ENCODE assay signal across 22 mouse cellular contexts in genomic region chr16:79901467-79901866, GRCm38 (mm10).
DNase-seq lines count a peak whose midpoint lies in the region; ATAC-seq and TF ChIP-seq lines count a peak whose summit lies in the region.
"Had no signal": no experiment of that assay in that cellular context is flagged by ENCODE, and none has a peak within 500 bp of the region (broad histone marks: within the 10 kb centered on the region; RNA-seq: fewer than 3 reads in every experiment).

No protein-coding gene starts in this region.

- ATAC-seq in embryonic facial prominence, embryonic 14.5 days (ENCODE audit: low read depth) = no peak
- no peak for ATAC-seq in kidney, postnatal 0 days (replicated peaks; ENCODE audit: low FRiP score, low read depth)
- ATAC-seq: midbrain, embryonic 16.5 days had no signal

- H3K9ac ChIP-seq in embryonic facial prominence, embryonic 14.5 days (ENCODE audit: low read depth, low read length) = no peak overlapping the region
- no peak overlapping the region for H3K9ac ChIP-seq in kidney, postnatal 0 days (ENCODE audit: low read depth, low read length)
- H3K9ac ChIP-seq: embryonic facial prominence, embryonic 12.5 days; hindbrain, embryonic 12.5 days had no signal

- peak; percentile 55 for TF ChIP-seq CTCF in kidney, postnatal 0 days (IDR thresholded peaks at IDR 0.05; ENCODE audit: low read depth)

- H3K4me1 ChIP-seq in embryonic facial prominence, embryonic 14.5 days (ENCODE audit: control insufficient read depth, insufficient read depth, low read length) = no peaks in the 10 kb centered on the region
- no peaks in the 10 kb centered on the region for H3K4me1 ChIP-seq in embryonic facial prominence, embryonic 10.5 days
- no peaks in the 10 kb centered on the region for H3K4me1 ChIP-seq in kidney, postnatal 0 days (replicated peaks; ENCODE audit: insufficient read depth, low read length)
- H3K4me1 ChIP-seq: embryonic facial prominence, embryonic 12.5 days; hindbrain, embryonic 12.5 days had no signal

- no peaks in the 10 kb centered on the region for H3K27me3 ChIP-seq in embryonic facial prominence, embryonic 14.5 days (replicated peaks; ENCODE audit: control insufficient read depth, insufficient read depth, low read length)
- H3K27me3 ChIP-seq in embryonic facial prominence, embryonic 10.5 days (replicated peaks; ENCODE audit: low read depth, poor library complexity, severe bottlenecking) = no peaks in the 10 kb centered on the region
- H3K27me3 ChIP-seq in kidney, postnatal 0 days (ENCODE audit: insufficient read depth, low read length) = no peaks in the 10 kb centered on the region
- H3K27me3 ChIP-seq: embryonic facial prominence, embryonic 12.5 days; hindbrain, embryonic 12.5 days had no signal

- 61% methylated on average over 2 of the region's 2 CpGs for WGBS in embryonic facial prominence, embryonic 14.5 days
- 86% methylated on average over 2 of the region's 2 CpGs for WGBS in embryonic facial prominence, embryonic 10.5 days
- 63% methylated on average over 2 of the region's 2 CpGs for WGBS in kidney, postnatal 0 days

- peak; percentile 13 for DNase-seq in embryonic facial prominence, embryonic 14.5 days (ENCODE audit: low spot score)
- no peak for DNase-seq in embryonic facial prominence, embryonic 10.5 days (ENCODE audit: low spot score)
- peak; percentile 22 for DNase-seq in kidney, postnatal 0 days (ENCODE audit: low spot score)
- DNase-seq in kidney, adult 9 months = no peak
- DNase-seq in 3T3-L1 (ENCODE audit: low read depth, low spot score) = peak; percentile 70
- DNase-seq in brain, adult 2 months (ENCODE audit: low read depth, low spot score) = peak; percentile 6
- DNase-seq in thymus, postnatal 0 days (ENCODE audit: low spot score) = no peak
- no peak for DNase-seq in cerebellum, adult 9-10 months
- DNase-seq: adrenal gland, adult 2 months; B cell, adult 2 months; cerebellum, adult 11 months; heart, postnatal 10 days; kidney, adult 11 months; kidney, postnatal 10 days; left cerebral cortex, postnatal 4 days; liver; lung, postnatal 10 days; thymus, postnatal 4 days had no signal

- H3K4me2 ChIP-seq in embryonic facial prominence, embryonic 14.5 days (ENCODE audit: low read depth, low read length) = no peak overlapping the region
- no peak overlapping the region for H3K4me2 ChIP-seq in kidney, postnatal 0 days (ENCODE audit: low read length)
- H3K4me2 ChIP-seq: embryonic facial prominence, embryonic 12.5 days; heart, embryonic 11.5 days; hindbrain, embryonic 12.5 days had no signal

- H3K9me3 ChIP-seq in embryonic facial prominence, embryonic 14.5 days (ENCODE audit: control insufficient read depth, low read length) = no peaks in the 10 kb centered on the region
- no peaks in the 10 kb centered on the region for H3K9me3 ChIP-seq in embryonic facial prominence, embryonic 10.5 days
- no peaks in the 10 kb centered on the region for H3K9me3 ChIP-seq in kidney, postnatal 0 days (replicated peaks; ENCODE audit: low read length)
- H3K9me3 ChIP-seq: embryonic facial prominence, embryonic 12.5 days; hindbrain, embryonic 12.5 days had no signal

- no peak overlapping the region for H3K4me3 ChIP-seq in embryonic facial prominence, embryonic 14.5 days (ENCODE audit: low read depth, low read length)
- no peak overlapping the region for H3K4me3 ChIP-seq in embryonic facial prominence, embryonic 10.5 days
- H3K4me3 ChIP-seq in kidney, postnatal 0 days (replicated peaks; ENCODE audit: low read depth, low read length) = no peak overlapping the region
- H3K4me3 ChIP-seq: embryonic facial prominence, embryonic 12.5 days; hindbrain, embryonic 12.5 days had no signal

- H3K27ac ChIP-seq in embryonic facial prominence, embryonic 14.5 days (replicated peaks; ENCODE audit: low read depth, low read length) = no peak overlapping the region
- no peak overlapping the region for H3K27ac ChIP-seq in embryonic facial prominence, embryonic 10.5 days (replicated peaks)
- no peak overlapping the region for H3K27ac ChIP-seq in kidney, postnatal 0 days
- H3K27ac ChIP-seq: embryonic facial prominence, embryonic 12.5 days; hindbrain, embryonic 12.5 days had no signal

- no peaks in the 10 kb centered on the region for H3K36me3 ChIP-seq in embryonic facial prominence, embryonic 14.5 days (ENCODE audit: control insufficient read depth, insufficient read depth, low read length)
- no peaks in the 10 kb centered on the region for H3K36me3 ChIP-seq in embryonic facial prominence, embryonic 10.5 days (replicated peaks)
- no peaks in the 10 kb centered on the region for H3K36me3 ChIP-seq in kidney, postnatal 0 days (ENCODE audit: insufficient read depth, low read length)
- H3K36me3 ChIP-seq: embryonic facial prominence, embryonic 12.5 days; hindbrain, embryonic 12.5 days had no signal

Comparison
In these comparisons a context has a peak if more than half of its experiments do, and no peak if none do; other contexts are left out.
1. DNase-seq: peak in embryonic facial prominence, embryonic 14.5 days (single experiment), kidney, postnatal 0 days (single experiment), 3T3-L1 (single experiment) and brain, adult 2 months (single experiment); none in embryonic facial prominence, embryonic 10.5 days (single experiment), kidney, adult 9 months (single experiment), thymus, postnatal 0 days (single experiment) and cerebellum, adult 9-10 months (single experiment).